Mouse (Mus musculus) erythroblast, embryonic 14.5 days (primary cell): ENCODE measurements around the gene Rcan1.

Source experiments
- GATA1 ChIP-seq: IDR thresholded peaks from 2 replicates; pipeline ENCODE4 v1.6.1; 2012; ENCODE audit warnings: low read length, inconsistent platforms, mixed read lengths
- TAL1 ChIP-seq: IDR thresholded peaks from 3 replicates; pipeline ENCODE4 v1.6.1; 2012; ENCODE audit warnings: low read length, inconsistent platforms, mixed read lengths

DNA sequence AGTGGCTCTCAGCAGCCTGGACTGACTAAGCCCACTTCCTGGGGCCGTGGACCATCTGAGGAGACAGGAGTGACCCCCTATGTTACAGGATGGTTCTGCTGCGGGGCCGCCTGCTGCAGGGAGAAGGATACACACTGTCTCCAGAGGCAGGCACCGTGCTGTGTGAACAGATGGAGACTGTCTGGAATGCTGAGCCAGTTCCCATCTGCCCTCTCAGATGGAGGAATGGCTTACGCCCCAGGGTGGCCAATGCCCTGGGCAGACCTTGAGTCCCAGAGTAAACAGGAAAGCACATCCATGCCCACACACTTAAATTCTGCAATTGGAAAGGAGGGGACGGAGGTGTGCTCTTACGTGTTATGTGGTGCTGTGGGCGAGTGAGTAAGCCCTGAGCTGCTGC is 20.3 kb downstream of the Rcan1 start:
- TF ChIP-seq GATA1 (no peak), TAL1 (no peak)
